Comparison of ENCODE assay signal across 13 mouse cellular contexts in the genomic region with DNA sequence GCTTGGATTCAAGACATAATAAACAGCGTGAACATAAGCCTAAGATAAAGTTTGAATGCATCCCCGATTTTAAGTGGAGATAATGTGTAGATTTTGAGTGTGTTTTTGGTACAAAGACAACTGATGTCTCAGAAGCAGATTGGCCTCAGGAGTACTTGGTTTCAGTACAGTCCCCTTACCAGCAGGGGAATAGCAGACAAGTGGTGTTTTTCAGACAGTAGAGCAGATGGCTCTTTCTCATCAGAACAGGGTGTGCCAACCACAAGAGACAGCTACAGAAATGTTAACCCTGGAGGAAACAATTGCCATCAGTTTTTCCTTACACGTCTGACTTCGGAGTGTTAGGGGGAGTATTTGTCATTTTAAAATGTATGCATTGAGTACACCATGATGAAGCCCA.
DNase-seq lines count a peak whose midpoint lies in the region; ATAC-seq and TF ChIP-seq lines count a peak whose summit lies in the region.
"Had no signal": no experiment of that assay in that cellular context is flagged by ENCODE, and none has a peak within 500 bp of the region (broad histone marks: within the 10 kb centered on the region; RNA-seq: fewer than 3 reads in every experiment).

No protein-coding gene starts in this region.

- H3K79me2 ChIP-seq in heart, adult 2 months (replicated peaks; ENCODE audit: control insufficient read depth, insufficient read depth, low read length) = no peaks in the 10 kb centered on the region

- H3K4me2 ChIP-seq in midbrain, postnatal 0 days (ENCODE audit: low read depth, low read length, poor library complexity, severe bottlenecking) = no peak overlapping the region
- no peak overlapping the region for H3K4me2 ChIP-seq in midbrain, embryonic 11.5 days
- H3K4me2 ChIP-seq: heart, embryonic 15.5 days; hindbrain, embryonic 15.5 days; liver, embryonic 12.5 days had no signal

- TF ChIP-seq EP300 in heart, adult 2 months (IDR thresholded peaks at IDR 0.05; ENCODE audit: insufficient read depth, low read depth, low read length) = no peak

- no peak overlapping the region for H3K27ac ChIP-seq in heart, adult 2 months
- H3K27ac ChIP-seq in midbrain, postnatal 0 days (ENCODE audit: low read depth, low read length) = no peak overlapping the region
- H3K27ac ChIP-seq in midbrain, embryonic 11.5 days (ENCODE audit: low read depth, low read length) = no peak overlapping the region
- H3K27ac ChIP-seq: heart, embryonic 15.5 days; hindbrain, embryonic 15.5 days; liver, embryonic 12.5 days; midbrain, embryonic 10.5 days had no signal

- intact Hi-C loops in heart, adult 2 months (cut with DNase I) = no loop called here
- intact Hi-C loops in heart, postnatal 14 days (cut with DNase I) = no loop called here
- intact Hi-C loops in heart, postnatal 10 days (cut with DNase I) = no loop called here

- 52% methylated on average over 4 of the region's 4 CpGs for WGBS in heart, adult 2 months
- WGBS in midbrain, postnatal 0 days = 75% methylated on average over 4 of the region's 4 CpGs
- WGBS in midbrain, embryonic 11.5 days = 87% methylated on average over 4 of the region's 4 CpGs

- no peak for DNase-seq in heart, adult 2 months
- DNase-seq in heart, postnatal 14 days = no peak
- DNase-seq in midbrain, postnatal 0 days (ENCODE audit: low spot score) = peak; percentile 60
- DNase-seq in midbrain, embryonic 11.5 days (ENCODE audit: low spot score, missing footprints) = no peak
- peak; percentile 32 to 47 for DNase-seq in cerebellum, postnatal 25 days
- DNase-seq in heart, postnatal 10 days = no peak
- no peak for DNase-seq in testis, postnatal 14 days (ENCODE audit: low spot score)
- DNase-seq: adrenal gland, postnatal 36 days; lung, postnatal 10 days had no signal

- no peaks in the 10 kb centered on the region for H3K27me3 ChIP-seq in heart, adult 2 months (ENCODE audit: control insufficient read depth, insufficient read depth, low read length)
- H3K27me3 ChIP-seq in midbrain, postnatal 0 days (ENCODE audit: insufficient read depth, low read length) = no peaks in the 10 kb centered on the region
- H3K27me3 ChIP-seq in midbrain, embryonic 11.5 days (ENCODE audit: control insufficient read depth, insufficient read depth, low read length) = no peaks in the 10 kb centered on the region
- H3K27me3 ChIP-seq: heart, embryonic 15.5 days; hindbrain, embryonic 15.5 days; liver, embryonic 12.5 days had no signal

- no peaks in the 10 kb centered on the region for H3K9me3 ChIP-seq in midbrain, postnatal 0 days (ENCODE audit: low read length)
- no peaks in the 10 kb centered on the region for H3K9me3 ChIP-seq in midbrain, embryonic 11.5 days (ENCODE audit: control insufficient read depth, low read length)
- H3K9me3 ChIP-seq: heart, embryonic 15.5 days; hindbrain, embryonic 15.5 days; liver, embryonic 12.5 days; midbrain, embryonic 10.5 days had no signal

- no peak for ATAC-seq in midbrain, postnatal 0 days (ENCODE audit: low FRiP score)
- ATAC-seq in midbrain, embryonic 11.5 days (ENCODE audit: low FRiP score) = no peak
- ATAC-seq: liver, embryonic 12.5 days had no signal

- TF ChIP-seq CTCF in heart, adult 2 months (IDR thresholded peaks at IDR 0.05) = 0 out of 2 replicates have a peak, but pooled peaks have one; percentile 3
- 0 out of 2 replicates have a peak, but pooled peaks have one; percentile 8 for TF ChIP-seq CTCF in midbrain, postnatal 0 days (IDR thresholded peaks at IDR 0.05)

- no peaks in the 10 kb centered on the region for H3K36me3 ChIP-seq in heart, adult 2 months (ENCODE audit: control insufficient read depth, insufficient read depth, low read length)
- no peaks in the 10 kb centered on the region for H3K36me3 ChIP-seq in midbrain, postnatal 0 days (ENCODE audit: insufficient read depth, low read length)
- no peaks in the 10 kb centered on the region for H3K36me3 ChIP-seq in midbrain, embryonic 11.5 days (ENCODE audit: control insufficient read depth, insufficient read depth, low read length)
- H3K36me3 ChIP-seq: heart, embryonic 15.5 days; hindbrain, embryonic 15.5 days; liver, embryonic 12.5 days; midbrain, embryonic 10.5 days had no signal

- no peaks in the 10 kb centered on the region for H3K4me1 ChIP-seq in heart, adult 2 months (ENCODE audit: control insufficient read depth, insufficient read depth, low read length)
- no peaks in the 10 kb centered on the region for H3K4me1 ChIP-seq in midbrain, postnatal 0 days (ENCODE audit: insufficient read depth, low read length)
- no peaks in the 10 kb centered on the region for H3K4me1 ChIP-seq in midbrain, embryonic 11.5 days (ENCODE audit: control insufficient read depth, insufficient read depth, low read length)
- H3K4me1 ChIP-seq: heart, embryonic 15.5 days; hindbrain, embryonic 15.5 days; liver, embryonic 12.5 days; midbrain, embryonic 10.5 days had no signal

- no peak overlapping the region for H3K9ac ChIP-seq in heart, adult 2 months (ENCODE audit: low read depth, low read length)
- H3K9ac ChIP-seq in midbrain, postnatal 0 days (replicated peaks; ENCODE audit: low read length, poor library complexity, severe bottlenecking) = no peak overlapping the region
- H3K9ac ChIP-seq in midbrain, embryonic 11.5 days (ENCODE audit: low read length) = no peak overlapping the region
- H3K9ac ChIP-seq: heart, embryonic 15.5 days; hindbrain, embryonic 15.5 days; liver, embryonic 12.5 days had no signal

- TF ChIP-seq POLR2A in heart, adult 2 months (IDR thresholded peaks at IDR 0.05; ENCODE audit: insufficient read depth, low read depth, low read length) = no peak

- no peak overlapping the region for H3K4me3 ChIP-seq in heart, adult 2 months
- H3K4me3 ChIP-seq in midbrain, postnatal 0 days (ENCODE audit: low read depth, low read length) = no peak overlapping the region
- H3K4me3 ChIP-seq in midbrain, embryonic 11.5 days (ENCODE audit: low read depth, low read length) = no peak overlapping the region
- H3K4me3 ChIP-seq: heart, embryonic 15.5 days; hindbrain, embryonic 15.5 days; liver, embryonic 12.5 days; midbrain, embryonic 10.5 days had no signal

Comparison
In these comparisons a context has a peak if more than half of its experiments do, and no peak if none do; other contexts are left out.
1. DNase-seq: peak in midbrain, postnatal 0 days (single experiment) and cerebellum, postnatal 25 days (2 of 2); none in heart, adult 2 months (0 of 2), heart, postnatal 14 days (0 of 2), midbrain, embryonic 11.5 days (single experiment), heart, postnatal 10 days (0 of 2) and testis, postnatal 14 days (single experiment).